Mouse (Mus musculus): Measurements from ENCODE around the gene Lingo1. TPM values are rescaled to one million over a fixed set of nuclear protein-coding genes. Genes with fewer than 3 reads are reported as not detected.

The Lingo1 gene
- polyA plus RNA-seq, 1 experiment from 2014 or later = 3.2 TPM

DNA sequence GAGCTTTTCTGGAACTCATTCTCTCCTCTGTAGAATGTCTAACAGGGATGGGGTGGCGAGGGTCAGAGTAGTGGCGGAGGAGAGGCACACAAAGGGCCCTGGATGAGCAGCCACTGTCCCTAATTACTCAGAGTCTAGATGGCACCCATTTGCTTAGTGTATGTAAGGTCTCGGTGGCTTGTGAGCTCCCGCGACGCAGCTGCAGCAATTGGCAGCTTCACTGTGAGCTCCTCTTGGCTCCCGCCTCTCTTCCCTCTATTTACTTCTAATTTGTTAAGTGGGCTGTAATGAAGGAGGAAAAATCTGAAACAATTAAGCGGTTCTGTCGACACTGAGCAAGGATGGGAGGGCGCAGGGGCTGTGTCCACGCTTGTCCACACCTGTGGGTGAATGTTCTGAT lies 195.6 kb downstream of the Lingo1 start:
- Histone ChIP-seq H3K4me2 (ENCODE audit: low read length) (no peak overlapping the region), H3K27me3 (ENCODE audit: insufficient read depth, low read length) (no peaks in the 10 kb centered on the region), H3K27ac (no peak overlapping the region), H3K9me3 (replicated peaks; ENCODE audit: low read length) (no peaks in the 10 kb centered on the region; the same call in 1 of the 2 replicates), H3K4me3 (replicated peaks; ENCODE audit: low read depth, low read length) (no peak overlapping the region), H3K4me1 (replicated peaks; ENCODE audit: insufficient read depth, low read length) (peaks cover 10% of the 10 kb centered on the region), H3K9ac (ENCODE audit: low read depth, low read length) (no peak overlapping the region), H3K36me3 (ENCODE audit: insufficient read depth, low read length) (no peaks in the 10 kb centered on the region)
- DNase-seq (ENCODE audit: low spot score) = no peak
- 51% methylated on average over 11 of the region's 11 CpGs for WGBS
- no peak for TF ChIP-seq CTCF (IDR thresholded peaks at IDR 0.05; ENCODE audit: low read depth)
- no peak for ATAC-seq (replicated peaks; ENCODE audit: low FRiP score, low read depth)

GRCm38 (mm10) chr9:56592639-56593038 lies 203.6 kb downstream of the Lingo1 start:
- 91% methylated on average over 7 of the region's 7 CpGs for WGBS
- ATAC-seq (replicated peaks; ENCODE audit: low FRiP score, low read depth) = no peak

GRCm38 (mm10) chr9:56591248-56591888 lies 204.9 kb downstream of the Lingo1 start:
- H3K4me3 ChIP-seq (replicated peaks; ENCODE audit: low read depth, low read length) = no peak overlapping the region
- no peaks in the 10 kb centered on the region for H3K36me3 ChIP-seq (ENCODE audit: insufficient read depth, low read length)
- no peak overlapping the region for H3K4me2 ChIP-seq (ENCODE audit: low read length)
- 65% methylated on average over 8 of the region's 8 CpGs for WGBS
- no peak for TF ChIP-seq CTCF (IDR thresholded peaks at IDR 0.05; ENCODE audit: low read depth)
- H3K27ac ChIP-seq = no peak overlapping the region
- H3K27me3 ChIP-seq (ENCODE audit: insufficient read depth, low read length) = no peaks in the 10 kb centered on the region
- H3K4me1 ChIP-seq (replicated peaks; ENCODE audit: insufficient read depth, low read length) = no peaks in the 10 kb centered on the region
- no peak overlapping the region for H3K9ac ChIP-seq (ENCODE audit: low read depth, low read length)
- H3K9me3 ChIP-seq (replicated peaks; ENCODE audit: low read length) = no peaks in the 10 kb centered on the region
- no peak for DNase-seq (ENCODE audit: low spot score)
- no peak for ATAC-seq (replicated peaks; ENCODE audit: low FRiP score, low read depth)

More at GRCm38 (mm10) chr9:56592639-56593038, 203.6 kb downstream of the Lingo1 start:
- Histone ChIP-seq H3K36me3 (ENCODE audit: insufficient read depth, low read length) (no peaks in the 10 kb centered on the region), H3K27me3 (ENCODE audit: insufficient read depth, low read length) (no peaks in the 10 kb centered on the region), H3K27ac (no peak overlapping the region), H3K4me1 (replicated peaks; ENCODE audit: insufficient read depth, low read length) (no peaks in the 10 kb centered on the region), H3K9me3 (replicated peaks; ENCODE audit: low read length) (no peaks in the 10 kb centered on the region; the same call in 1 of the 2 replicates), H3K4me2 (ENCODE audit: low read length) (no peak overlapping the region), H3K4me3 (replicated peaks; ENCODE audit: low read depth, low read length) (no peak overlapping the region), H3K9ac (ENCODE audit: low read depth, low read length) (no peak overlapping the region)
- TF ChIP-seq CTCF (IDR thresholded peaks at IDR 0.05; ENCODE audit: low read depth) = no peak
- DNase-seq (ENCODE audit: low spot score) = no peak

GRCm38 (mm10) chr9:56589762-56590161 lies 206.5 kb downstream of the Lingo1 start:
- H3K4me1 ChIP-seq (replicated peaks; ENCODE audit: insufficient read depth, low read length) = no peaks in the 10 kb centered on the region
- no peaks in the 10 kb centered on the region for H3K36me3 ChIP-seq (ENCODE audit: insufficient read depth, low read length)
- TF ChIP-seq CTCF (IDR thresholded peaks at IDR 0.05; ENCODE audit: low read depth) = no peak
- no peak overlapping the region for H3K9ac ChIP-seq (ENCODE audit: low read depth, low read length)
- no peaks in the 10 kb centered on the region for H3K27me3 ChIP-seq (ENCODE audit: insufficient read depth, low read length)
- ATAC-seq (replicated peaks; ENCODE audit: low FRiP score, low read depth) (no peak), DNase-seq (ENCODE audit: low spot score) (no peak)
- no peaks in the 10 kb centered on the region for H3K9me3 ChIP-seq (replicated peaks; ENCODE audit: low read length)
- H3K4me3 ChIP-seq (replicated peaks; ENCODE audit: low read depth, low read length) = no peak overlapping the region
- no peak overlapping the region for H3K4me2 ChIP-seq (ENCODE audit: low read length)
- WGBS = 37% methylated on average over 5 of the region's 5 CpGs
- no peak overlapping the region for H3K27ac ChIP-seq

DNA sequence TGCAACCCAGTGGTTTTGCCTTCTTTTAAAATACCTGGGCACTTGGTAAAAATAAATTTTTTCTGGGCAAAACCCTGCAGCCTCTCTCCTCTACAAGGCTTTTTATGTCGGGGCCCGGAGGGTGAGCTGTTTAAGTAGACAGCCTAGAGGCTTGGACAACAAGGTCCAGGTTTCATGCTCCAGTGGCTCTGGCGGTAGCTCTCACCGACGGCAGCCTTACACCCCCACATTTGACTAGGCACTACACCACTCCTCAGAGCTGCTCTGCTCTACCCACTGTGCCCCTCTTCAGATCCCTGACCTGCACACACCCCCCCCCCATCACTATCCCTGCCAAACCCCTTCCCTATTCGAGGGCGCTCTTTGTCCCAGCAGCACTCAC lies 212.2 kb downstream of the Lingo1 start:
- H3K9me3 ChIP-seq (replicated peaks; ENCODE audit: low read length) = no peaks in the 10 kb centered on the region
- no peak overlapping the region for H3K27ac ChIP-seq
- DNase-seq (ENCODE audit: low spot score) (no peak), ATAC-seq (replicated peaks; ENCODE audit: low FRiP score, low read depth) (no peak)
- H3K27me3 ChIP-seq (ENCODE audit: insufficient read depth, low read length) = no peaks in the 10 kb centered on the region
- H3K4me1 ChIP-seq (replicated peaks; ENCODE audit: insufficient read depth, low read length) = no peaks in the 10 kb centered on the region
- no peaks in the 10 kb centered on the region for H3K36me3 ChIP-seq (ENCODE audit: insufficient read depth, low read length)
- H3K4me3 ChIP-seq (replicated peaks; ENCODE audit: low read depth, low read length) = no peak overlapping the region
- H3K9ac ChIP-seq (ENCODE audit: low read depth, low read length) = no peak overlapping the region
- H3K4me2 ChIP-seq (ENCODE audit: low read length) = no peak overlapping the region
- no peak for TF ChIP-seq CTCF (IDR thresholded peaks at IDR 0.05; ENCODE audit: low read depth)
- 41% methylated on average over 7 of the region's 7 CpGs for WGBS

- WGBS = 64% methylated on average over 11 of the region's 11 CpGs
- Histone ChIP-seq H3K27me3 (ENCODE audit: insufficient read depth, low read length) (no peaks in the 10 kb centered on the region), H3K4me2 (ENCODE audit: low read length) (no peak overlapping the region), H3K27ac (no peak overlapping the region), H3K9ac (ENCODE audit: low read depth, low read length) (no peak overlapping the region), H3K36me3 (ENCODE audit: insufficient read depth, low read length) (no peaks in the 10 kb centered on the region), H3K9me3 (replicated peaks; ENCODE audit: low read length) (no peaks in the 10 kb centered on the region), H3K4me1 (replicated peaks; ENCODE audit: insufficient read depth, low read length) (no peaks in the 10 kb centered on the region), H3K4me3 (replicated peaks; ENCODE audit: low read depth, low read length) (no peak overlapping the region)
- DNase-seq (ENCODE audit: low spot score) (no peak), ATAC-seq (replicated peaks; ENCODE audit: low FRiP score, low read depth) (no peak)
- no peak for TF ChIP-seq CTCF (IDR thresholded peaks at IDR 0.05; ENCODE audit: low read depth)
Observed at GRCm38 (mm10) chr9:56583139-56584042, 212.9 kb downstream of the Lingo1 start.

Data from kidney, postnatal 0 days (tissue).